Mouse (Mus musculus): ENCODE measurements at regions not wholly inside any gene's neighbourhood (a gene's known extent, or its start where the extent isn't known, plus 50 kb on each side); places are given as distances from the start of the nearest gene placed in this dataset.
A peak's percentile ranks its signal among the peaks of the same experiment; 100 is the strongest.

DNA sequence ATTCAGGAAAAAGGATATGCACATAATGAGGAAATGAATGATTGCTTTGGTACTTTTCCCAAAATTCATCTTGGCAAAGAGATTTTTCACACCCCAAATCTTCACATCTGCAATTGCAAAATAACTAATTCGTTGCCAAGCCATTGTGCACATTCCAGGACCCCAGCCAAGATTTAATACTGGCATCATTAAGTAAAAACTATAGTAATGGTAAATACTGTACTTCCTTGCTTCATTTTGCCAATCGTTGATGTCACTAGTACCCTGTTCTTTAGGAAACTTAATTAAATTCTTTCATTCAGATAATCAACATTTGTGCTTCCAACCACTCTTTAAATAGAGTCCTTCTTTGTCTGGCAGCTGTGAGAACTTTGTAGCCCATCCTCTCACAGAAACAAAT, 303.6 kb downstream of the Arl4a start:
- DNase-seq = no peak
- intact Hi-C loops (cut with DNase I) = no loop called here

DNA sequence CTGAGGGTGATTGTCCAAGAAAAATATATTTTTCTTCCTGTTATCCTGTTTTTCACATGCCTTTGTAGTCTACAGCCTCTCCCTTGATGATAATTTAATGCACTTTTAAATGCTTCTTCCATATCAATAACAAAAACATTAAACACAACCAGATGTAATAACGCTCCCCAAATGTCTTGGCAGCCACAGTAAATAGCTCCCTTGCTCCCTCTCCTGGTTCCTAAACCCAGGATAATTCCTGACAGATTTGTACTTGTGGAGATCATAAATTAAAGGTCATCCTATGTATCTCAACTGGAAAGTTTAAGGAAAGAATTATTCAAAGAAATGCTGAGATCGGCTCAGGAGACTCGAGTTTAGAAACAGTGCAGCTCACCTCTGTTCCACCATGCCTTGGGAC, 306.6 kb downstream of the Arl4a start:
- no peak for DNase-seq
- intact Hi-C loops (cut with DNase I) = no loop called here

DNA sequence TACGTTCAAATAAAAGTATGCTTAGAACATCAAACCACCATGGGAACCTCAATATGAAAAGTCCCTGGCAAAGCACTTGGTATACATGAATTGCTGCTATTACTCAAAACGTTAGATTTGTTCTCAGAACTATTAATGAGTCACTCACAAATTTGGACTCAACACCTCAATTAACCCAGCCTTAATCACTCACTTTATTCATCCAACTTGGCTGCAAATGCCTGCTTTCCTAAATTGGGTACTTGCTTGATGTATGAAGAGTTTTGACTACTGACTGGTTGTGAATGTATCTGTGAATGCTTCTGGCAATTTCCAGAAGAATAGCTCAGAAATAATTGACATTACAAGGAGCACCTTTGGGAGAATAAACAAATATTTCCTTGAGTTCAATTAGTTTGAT, 308.6 kb downstream of the Arl4a start:
- DNase-seq = no peak
- intact Hi-C loops (cut with DNase I) = loop anchor here (10.0 kb wide), 1 partner anchor 306 kb away; the partner anchor contains the start of gene Arl4a

DNA sequence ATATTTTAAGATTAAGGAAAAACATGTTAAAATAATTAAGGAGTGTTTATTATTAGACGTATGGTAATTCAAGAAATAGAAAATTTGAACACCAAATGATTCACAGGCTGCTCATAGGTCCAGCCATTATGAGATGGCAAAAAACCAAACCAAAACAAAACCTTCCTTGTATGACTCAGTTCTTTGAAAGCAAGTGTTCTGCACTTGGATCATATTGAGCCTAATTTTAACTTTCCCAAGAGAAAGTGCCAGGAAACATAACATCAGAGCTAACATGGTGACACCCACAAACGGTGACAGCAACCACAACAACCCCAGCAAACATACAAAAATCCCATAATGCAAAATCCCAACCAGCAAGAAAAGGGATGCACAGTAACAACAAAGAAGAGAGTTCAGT, 313.7 kb downstream of the Arl4a start:
- intact Hi-C loops (cut with DNase I) = loop anchor here (10.0 kb wide), 1 partner anchor 311 kb away; the partner anchor contains the start of gene Arl4a

DNA sequence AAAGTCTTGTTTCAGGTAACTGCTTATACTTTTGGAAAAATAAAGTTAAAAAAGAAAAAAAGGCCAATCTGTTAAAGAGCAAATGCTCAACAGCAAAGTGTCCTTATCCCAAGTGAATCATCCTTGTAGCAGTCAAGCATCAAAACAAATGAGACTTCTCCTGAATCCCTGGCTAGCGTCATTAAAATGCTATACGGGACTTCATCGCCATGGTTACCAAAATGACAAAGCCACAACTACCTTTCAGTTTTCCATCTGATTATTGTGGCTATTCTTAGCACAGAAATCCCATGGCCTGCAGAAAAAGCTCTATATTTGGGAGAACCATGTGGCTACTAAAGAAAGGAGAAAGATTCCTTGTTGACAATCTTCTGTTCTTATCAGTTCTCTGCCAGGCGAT, 322.7 kb downstream of the Arl4a start:
- no peak for DNase-seq
- intact Hi-C loops (cut with DNase I) = no loop called here

More for the DNA sequence above, 313.7 kb downstream of the Arl4a start:
- DNase-seq = no peak

DNA sequence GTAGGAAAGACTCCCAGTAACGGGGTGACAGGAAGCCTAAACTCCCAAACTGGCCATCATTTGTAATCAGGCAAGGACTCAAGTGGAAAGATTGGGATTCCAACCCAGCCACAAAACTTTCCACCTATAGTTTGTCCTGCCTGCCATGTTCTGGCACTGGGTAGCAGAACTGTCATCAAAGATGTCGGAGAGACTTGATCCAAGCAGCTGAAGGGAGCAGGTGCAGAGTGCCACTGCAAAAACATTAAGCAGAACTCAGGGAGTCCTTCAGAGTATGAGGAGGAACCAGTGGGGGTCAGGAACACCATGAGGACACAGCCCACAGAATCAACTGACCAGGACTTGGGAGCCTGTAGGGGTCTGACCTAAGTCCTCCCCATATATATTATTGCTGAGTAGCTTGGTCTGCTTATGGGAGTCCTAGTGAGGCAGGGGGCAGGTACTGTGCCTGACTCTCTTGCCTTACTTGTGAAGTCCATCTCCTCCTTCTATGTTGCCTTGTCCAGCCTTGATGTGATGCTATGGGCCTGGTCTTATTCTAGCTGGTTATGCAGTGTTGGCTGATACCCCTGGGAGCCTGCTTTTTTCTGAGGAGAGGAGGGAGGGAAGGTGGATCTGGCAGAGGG, 323.5 kb downstream of the Arl4a start:
- DNase-seq = no peak
- intact Hi-C loops (cut with DNase I) = no loop called here

DNA sequence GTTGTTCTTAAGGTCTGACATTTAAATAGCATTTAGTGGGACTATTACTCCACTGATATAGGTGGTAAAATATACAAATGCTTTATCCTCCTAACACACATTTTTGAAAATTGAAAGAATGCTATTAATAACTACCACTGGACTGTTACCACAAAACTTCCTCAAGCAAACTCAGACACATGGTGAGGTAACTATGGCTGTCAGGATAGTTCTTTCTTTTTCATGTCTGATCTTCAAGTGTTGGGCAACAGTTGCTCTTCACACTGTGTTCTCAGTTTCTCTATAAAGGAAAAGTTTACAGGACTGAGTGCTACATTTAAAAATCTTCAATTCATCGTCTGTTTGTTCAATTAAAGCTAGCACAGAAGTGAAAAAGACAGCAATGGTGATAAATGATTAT, 326.0 kb downstream of the Arl4a start:
- no peak for DNase-seq
- intact Hi-C loops (cut with DNase I) = no loop called here

DNA sequence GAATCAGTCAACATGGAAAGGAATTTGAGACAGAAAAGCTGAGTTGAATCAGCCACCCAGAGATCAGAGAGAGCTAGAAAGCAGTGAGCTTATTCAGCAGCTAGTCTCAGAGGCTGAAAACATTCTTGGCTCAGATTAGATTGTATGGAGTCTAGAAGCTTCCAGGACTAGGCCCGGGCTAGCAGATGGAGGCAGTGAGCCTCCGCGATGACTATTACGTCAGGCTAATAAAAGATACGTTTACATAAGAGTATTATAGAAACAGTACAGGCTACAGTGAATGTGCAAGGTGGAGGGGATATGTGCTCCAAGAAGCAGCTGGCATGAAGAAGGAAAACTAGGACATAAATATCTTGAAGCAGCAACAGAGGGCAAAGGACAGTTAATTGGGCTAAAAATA, 328.0 kb downstream of the Arl4a start:
- intact Hi-C loops (cut with DNase I) = no loop called here
- no peak for DNase-seq

DNA sequence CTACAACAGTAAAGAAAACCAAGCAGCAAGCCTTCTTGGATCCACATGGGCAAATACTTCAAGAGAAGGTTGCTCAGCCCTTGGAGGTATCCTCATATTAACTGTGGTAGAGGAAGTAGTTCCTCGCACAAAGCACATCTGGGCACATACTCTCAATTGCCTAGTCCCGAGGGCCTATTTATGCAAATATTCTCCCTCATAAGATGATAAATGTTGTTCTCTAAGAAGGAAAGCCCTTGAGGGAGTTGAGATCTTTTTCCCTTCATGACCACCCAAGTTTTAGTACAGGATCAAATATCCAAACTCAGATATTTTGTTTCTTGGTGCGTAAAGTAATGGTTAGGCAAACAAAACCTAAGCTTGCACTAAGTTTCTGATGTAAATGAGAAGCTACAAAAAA, 340.6 kb downstream of the Arl4a start:
- intact Hi-C loops (cut with DNase I) = no loop called here
- DNase-seq = no peak

DNA sequence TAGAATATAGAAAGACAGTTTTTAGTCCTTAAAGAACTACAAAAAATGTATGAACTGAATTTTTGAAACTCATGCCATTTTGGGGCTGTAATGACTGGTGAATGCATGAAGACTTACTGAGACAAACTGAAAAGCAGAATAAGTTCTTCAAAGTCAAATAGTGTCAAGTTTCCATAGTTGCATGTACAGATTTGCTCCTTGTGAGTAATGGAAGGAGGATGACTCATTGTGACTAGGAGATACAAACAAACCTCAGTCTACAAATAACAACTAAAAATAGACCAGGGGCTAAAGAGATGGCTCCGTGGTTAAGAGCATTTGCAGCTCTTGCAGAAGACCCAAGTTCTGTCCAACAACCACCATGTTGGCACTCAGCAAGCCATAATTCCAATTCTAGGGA, 342.5 kb downstream of the Arl4a start:
- intact Hi-C loops (cut with DNase I) = no loop called here
- no peak for DNase-seq

DNA sequence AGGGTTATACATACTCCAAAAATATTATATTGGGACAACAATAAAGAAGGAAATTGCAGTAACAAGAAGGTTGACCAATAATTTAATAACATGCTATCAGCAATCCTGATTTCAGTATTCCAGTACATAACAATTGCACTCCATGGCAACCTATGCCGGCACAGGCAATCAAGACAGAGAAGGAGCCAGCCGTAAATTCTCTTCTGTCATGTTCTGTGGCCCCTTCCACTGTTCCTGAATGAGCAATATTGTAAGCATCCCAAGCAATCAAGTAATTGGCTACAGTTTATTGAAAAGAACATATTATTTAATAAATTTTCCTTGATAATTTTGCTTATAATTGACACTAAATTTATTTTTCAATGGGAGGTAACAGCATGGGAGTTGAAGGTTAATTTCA, 345.8 kb downstream of the Arl4a start:
- intact Hi-C loops (cut with DNase I) = no loop called here
- no peak for DNase-seq

DNA sequence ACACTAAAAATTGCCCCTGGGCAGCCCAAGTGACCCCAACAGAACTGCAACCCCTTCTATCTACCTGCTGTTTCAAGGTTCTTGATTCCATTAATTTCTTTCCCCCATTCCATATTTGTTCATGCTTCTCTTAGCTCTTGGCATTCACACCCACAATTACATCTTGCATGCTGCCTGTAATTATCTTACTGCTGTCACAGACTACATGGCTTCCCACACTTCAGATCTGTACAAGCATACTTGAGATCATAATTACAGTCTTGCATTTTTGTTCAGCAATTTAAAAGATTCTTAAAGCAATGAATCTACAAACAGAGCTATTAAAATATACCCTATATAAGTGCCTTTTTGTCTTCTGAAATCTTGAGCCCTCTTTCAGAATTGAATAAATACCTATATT, 352.4 kb downstream of the Arl4a start:
- intact Hi-C loops (cut with DNase I) = no loop called here
- DNase-seq = no peak

DNA sequence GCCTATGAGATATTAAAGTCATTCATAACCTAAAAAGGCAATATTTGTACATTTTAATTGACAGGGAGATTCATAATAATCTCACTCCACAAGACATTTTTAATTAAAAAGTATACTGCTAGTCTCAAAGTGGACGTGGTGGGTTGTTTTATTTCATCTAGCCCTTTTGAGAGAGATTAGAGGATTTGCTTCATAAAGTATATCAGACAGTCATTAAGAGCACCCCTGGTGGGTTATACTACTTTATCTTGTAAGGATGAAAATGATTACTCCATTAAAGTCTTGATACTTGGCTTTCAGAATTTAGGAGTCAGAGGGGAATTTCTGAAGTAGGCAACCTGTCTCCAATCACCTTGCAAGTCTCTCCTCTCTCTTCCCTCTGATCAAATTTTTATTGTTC, 355.7 kb downstream of the Arl4a start:
- intact Hi-C loops (cut with DNase I) = no loop called here
- DNase-seq = no peak

DNA sequence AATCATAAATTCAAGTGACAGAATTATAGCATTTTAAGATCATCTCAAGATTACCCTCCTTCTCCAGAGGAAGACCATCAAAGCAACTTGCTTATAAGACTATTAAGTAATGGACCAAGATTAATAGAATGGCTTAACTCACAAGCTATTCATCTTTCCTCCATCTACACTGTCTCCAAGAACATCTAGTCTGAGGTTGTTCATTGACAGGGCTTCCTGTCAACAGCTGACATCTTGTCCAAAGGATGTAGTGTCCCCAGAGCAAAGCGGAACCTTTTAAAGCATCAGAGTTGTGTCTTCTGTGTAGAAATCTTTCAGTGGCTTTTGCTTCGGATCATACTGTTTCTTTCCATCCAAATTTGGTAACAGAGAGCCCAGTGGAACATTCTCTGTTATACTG, 362.2 kb downstream of the Arl4a start:
- intact Hi-C loops (cut with DNase I) = no loop called here
- DNase-seq = no peak

DNA sequence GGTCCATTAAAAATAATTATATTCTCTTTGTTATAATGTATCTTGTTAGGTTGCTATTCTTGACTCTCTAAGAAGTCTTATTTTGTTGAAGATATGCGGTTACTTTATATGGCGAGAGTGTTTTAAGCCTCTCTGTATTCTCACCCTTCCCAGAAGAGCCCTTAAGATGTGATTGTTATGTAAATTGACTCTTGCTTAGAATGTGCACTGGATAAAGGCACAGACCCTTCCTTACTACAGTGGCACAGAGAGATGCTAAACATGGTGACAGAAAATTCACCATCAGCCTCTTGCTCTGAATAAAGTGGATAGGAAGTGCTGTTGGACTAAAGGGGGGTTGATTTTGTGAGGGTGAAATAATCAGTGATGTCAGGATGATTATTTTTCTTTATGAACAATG, 370.1 kb downstream of the Arl4a start:
- no peak for DNase-seq
- intact Hi-C loops (cut with DNase I) = loop anchor here (10.0 kb wide), 1 partner anchor 497 kb away; no protein-coding TSS in a partner anchor

DNA sequence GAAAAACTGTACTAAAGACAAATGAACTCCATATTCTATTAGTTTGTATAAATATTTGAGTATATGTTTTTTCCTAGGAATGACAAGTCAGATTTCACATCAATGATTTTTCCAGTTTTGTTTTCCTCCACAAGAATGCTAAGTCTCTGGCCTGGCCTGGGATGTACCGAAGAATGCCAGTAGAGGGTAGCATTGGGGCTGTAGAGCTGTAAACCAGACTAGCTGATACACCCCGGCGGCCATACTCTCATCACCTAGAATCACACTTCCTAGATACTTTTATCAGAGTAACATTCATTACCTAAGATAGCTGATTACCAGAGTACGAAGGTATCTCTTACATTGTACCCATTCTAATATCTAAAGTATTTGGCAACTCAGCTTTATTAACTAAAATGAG, 372.4 kb downstream of the Arl4a start:
- DNase-seq = peak; percentile 63
- intact Hi-C loops (cut with DNase I) = loop anchor here (2.0 to 10.0 kb wide), 2 partner anchors 371 to 499 kb away; no protein-coding TSS in a partner anchor

DNA sequence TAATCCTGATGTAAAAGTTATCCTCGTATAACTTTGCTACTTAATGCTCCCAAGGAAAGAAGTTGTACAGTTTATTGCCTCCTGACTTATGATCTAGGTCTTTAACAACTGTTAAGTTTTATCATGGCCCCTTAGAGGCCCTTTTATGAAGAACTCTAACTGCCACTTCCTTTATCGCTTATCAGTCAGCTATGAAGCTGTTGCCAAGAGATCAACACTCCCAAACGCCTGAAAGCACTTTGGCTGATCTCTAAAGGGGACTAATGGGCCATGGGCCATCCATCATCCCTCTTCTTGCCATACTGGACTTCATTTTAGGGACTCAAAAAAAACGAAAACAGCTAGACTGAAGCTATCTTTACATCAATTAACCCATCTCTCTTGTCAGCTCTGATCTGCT, 377.4 kb downstream of the Arl4a start:
- intact Hi-C loops (cut with DNase I) = loop anchor here (10.0 kb wide), 1 partner anchor 504 kb away; no protein-coding TSS in a partner anchor
- no peak for DNase-seq

DNA sequence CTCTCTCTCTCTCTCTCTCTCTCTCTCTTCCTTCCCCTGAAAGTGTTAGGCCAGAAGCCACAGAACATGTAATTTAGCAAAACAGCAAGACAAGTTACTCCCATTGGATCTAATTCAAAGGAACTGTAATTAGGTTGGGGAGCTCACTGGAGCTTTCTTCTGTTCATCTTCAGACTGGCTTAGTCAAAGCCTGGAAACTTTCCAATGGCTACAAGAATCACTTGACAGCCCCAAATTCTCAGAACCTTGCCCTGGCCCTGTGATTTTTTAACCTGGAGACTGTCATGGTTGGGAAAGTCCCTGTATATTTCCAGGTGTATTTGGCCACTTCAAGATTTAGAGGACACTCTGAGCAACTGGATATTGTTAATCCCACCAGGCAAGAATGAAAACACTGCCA, 381.2 kb downstream of the Arl4a start:
- DNase-seq = no peak
- intact Hi-C loops (cut with DNase I) = no loop called here

DNA sequence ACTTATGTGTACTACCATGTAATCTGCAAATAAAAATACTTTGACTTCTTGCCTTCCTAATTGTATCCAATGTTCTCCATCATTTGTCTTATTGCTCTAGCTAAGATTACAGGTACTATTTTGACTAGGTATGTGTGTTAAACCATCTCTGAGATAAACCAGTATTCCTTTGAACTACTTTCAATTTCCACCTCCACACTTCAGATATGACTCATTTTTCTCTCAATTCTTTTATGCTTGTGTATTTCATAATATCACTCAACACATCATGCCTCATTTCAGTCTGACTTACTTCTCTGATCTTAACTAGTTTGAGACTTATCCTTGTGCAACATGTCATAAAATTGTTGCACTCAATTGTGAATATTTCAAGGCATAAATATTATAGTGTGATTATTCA, 388.9 kb downstream of the Arl4a start:
- intact Hi-C loops (cut with DNase I) = no loop called here
- DNase-seq = no peak

DNA sequence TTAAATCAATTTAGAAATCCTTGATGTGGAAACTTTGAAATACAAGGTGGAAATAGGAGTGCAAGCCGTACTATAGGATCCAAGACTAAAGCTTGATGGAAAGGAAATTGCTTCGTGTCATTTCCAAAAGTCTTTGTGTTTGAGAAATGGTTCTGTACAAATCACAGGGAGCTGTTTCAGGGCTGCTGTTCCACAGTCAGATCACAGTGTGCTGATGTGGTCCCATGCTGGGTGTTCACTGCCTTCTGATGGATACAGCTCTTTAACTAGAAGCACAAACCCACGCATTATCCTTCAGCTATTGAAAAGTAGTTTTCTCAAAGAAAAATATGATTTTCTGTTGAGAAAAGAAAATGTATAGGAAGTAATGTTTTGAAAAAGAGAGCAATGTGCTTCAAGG, 391.3 kb downstream of the Arl4a start:
- intact Hi-C loops (cut with DNase I) = no loop called here
- no peak for DNase-seq

DNA sequence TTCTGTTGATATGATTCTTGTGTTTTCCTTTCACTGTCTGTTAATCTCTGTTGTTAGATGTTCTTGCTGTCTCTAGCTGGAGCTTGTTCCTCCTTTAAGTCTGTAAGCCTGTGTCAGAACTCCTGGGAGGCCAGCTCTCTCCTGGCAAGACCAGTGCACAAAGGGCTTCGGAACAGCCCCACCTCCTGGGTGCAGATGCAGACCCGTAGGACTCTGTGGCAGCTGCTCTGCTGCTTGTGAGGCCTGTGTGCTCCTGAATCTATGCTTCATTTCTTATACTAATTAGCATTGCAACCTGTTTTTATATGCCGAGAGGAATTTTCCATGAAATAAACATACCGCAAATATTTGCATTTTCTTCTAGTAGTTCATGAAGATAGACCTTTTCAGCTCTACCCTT, 392.2 kb downstream of the Arl4a start:
- DNase-seq = no peak
- intact Hi-C loops (cut with DNase I) = no loop called here

DNA sequence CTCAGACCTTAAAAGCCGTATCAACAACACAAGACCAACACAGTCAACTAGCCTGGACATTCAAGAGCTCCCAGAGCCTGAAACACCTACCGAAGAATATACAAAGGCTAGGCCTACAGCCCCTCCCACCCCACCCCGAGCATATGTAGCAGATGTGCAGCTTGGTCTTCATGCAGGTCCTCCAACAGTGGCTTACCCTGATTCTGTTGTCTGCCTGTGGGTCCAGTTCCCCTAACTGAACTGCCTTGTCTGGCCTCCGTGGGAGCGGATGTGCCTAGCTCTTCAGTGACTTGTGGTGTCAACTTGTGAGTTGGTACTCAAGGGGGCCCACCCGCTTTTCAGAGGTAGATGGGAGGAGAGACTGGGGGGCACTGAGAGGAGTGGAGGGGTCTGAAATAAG, 398.6 kb downstream of the Arl4a start:
- intact Hi-C loops (cut with DNase I) = no loop called here

DNA sequence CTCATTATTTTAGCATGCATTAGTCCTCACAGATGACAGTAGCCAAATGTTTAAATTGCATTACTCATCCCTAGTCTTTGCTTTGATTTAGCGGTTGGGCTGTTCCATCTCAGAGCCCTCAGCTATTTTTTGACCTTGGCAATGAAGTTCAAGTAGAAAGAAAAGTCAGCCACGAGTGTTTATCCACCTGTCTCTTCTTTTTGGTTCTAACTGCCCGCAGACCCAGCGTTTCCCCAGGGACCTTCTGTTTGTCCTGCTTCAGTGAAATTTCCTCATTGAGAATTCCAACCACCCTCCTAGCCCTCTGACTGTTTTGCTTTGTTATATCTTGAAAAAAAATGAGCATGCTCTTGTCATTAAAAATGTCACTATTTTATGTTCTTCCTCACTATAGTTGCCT, 403.5 kb downstream of the Arl4a start:
- DNase-seq = no peak
- intact Hi-C loops (cut with DNase I) = no loop called here

More for the DNA sequence above, 398.6 kb downstream of the Arl4a start:
- DNase-seq = no peak
